Mouse (Mus musculus): ENCODE results near the gene Gnpat. TPM values are rescaled to one million over a fixed set of nuclear protein-coding genes. Genes with fewer than 3 reads are reported as not detected.

Gene Gnpat
- polyA plus RNA-seq, 1 experiment from 2014 or later: 75.2 TPM

GRCm38 (mm10) chr8:124860188-124860587, 2.6 kb upstream of the Gnpat start:
- Histone ChIP-seq H3K4me2 (ENCODE audit: low read depth, low read length) (no peak overlapping the region), H3K4me3 (ENCODE audit: low read depth, low read length) (no peak overlapping the region), H3K9ac (replicated peaks; ENCODE audit: low read depth, low read length) (no peak overlapping the region), H3K4me1 (ENCODE audit: control insufficient read depth, insufficient read depth, low read length) (peaks cover 10% of the 10 kb centered on the region), H3K9me3 (ENCODE audit: control insufficient read depth, low read length) (no peaks in the 10 kb centered on the region), H3K27me3 (ENCODE audit: control insufficient read depth, insufficient read depth, low read length) (no peaks in the 10 kb centered on the region), H3K36me3 (ENCODE audit: control insufficient read depth, insufficient read depth, low read length) (peaks cover 10% of the 10 kb centered on the region; the same call in 1 of the 2 replicates), H3K27ac (ENCODE audit: low read depth, low read length) (no peak overlapping the region)
- WGBS: 98% methylated on average over 3 of the region's 3 CpGs
- no peak for ATAC-seq (ENCODE audit: low read depth)

GRCm38 (mm10) chr8:124863163-124863677, 387 bp downstream of the Gnpat start:
- Histone ChIP-seq H3K9me3 (ENCODE audit: control insufficient read depth, low read length) (no peaks in the 10 kb centered on the region), H3K9ac (replicated peaks; ENCODE audit: low read depth, low read length) (peak overlapping the region; percentile 91), H3K27me3 (ENCODE audit: control insufficient read depth, insufficient read depth, low read length) (no peaks in the 10 kb centered on the region), H3K27ac (ENCODE audit: low read depth, low read length) (peak overlapping the region; percentile 88), H3K4me2 (ENCODE audit: low read depth, low read length) (peak overlapping the region; percentile 75), H3K4me3 (ENCODE audit: low read depth, low read length) (peak overlapping the region; percentile 92), H3K4me1 (ENCODE audit: control insufficient read depth, insufficient read depth, low read length) (peaks cover 10% of the 10 kb centered on the region), H3K36me3 (ENCODE audit: control insufficient read depth, insufficient read depth, low read length) (peaks cover 10% of the 10 kb centered on the region; the same call in 1 of the 2 replicates)
- WGBS: under 1% methylated on average over 33 of the region's 33 CpGs
- ATAC-seq (ENCODE audit: low read depth): peak; percentile 84

- H3K4me3 ChIP-seq (ENCODE audit: low read depth, low read length): peak overlapping the region; percentile 92
- H3K27me3 ChIP-seq (ENCODE audit: control insufficient read depth, insufficient read depth, low read length): no peaks in the 10 kb centered on the region
- H3K4me2 ChIP-seq (ENCODE audit: low read depth, low read length): peak overlapping the region; percentile 75
- no peak overlapping the region for H3K27ac ChIP-seq (ENCODE audit: low read depth, low read length)
- ATAC-seq (ENCODE audit: low read depth): no peak
- peak overlapping the region; percentile 91; the same call in 1 of the 2 replicates for H3K9ac ChIP-seq (replicated peaks; ENCODE audit: low read depth, low read length)
- H3K9me3 ChIP-seq (ENCODE audit: control insufficient read depth, low read length): no peaks in the 10 kb centered on the region
- peaks cover 10% of the 10 kb centered on the region; the same call in 1 of the 2 replicates for H3K36me3 ChIP-seq (ENCODE audit: control insufficient read depth, insufficient read depth, low read length)
- 21% methylated on average over 8 of the region's 8 CpGs for WGBS
- H3K4me1 ChIP-seq (ENCODE audit: control insufficient read depth, insufficient read depth, low read length): peaks cover 10% of the 10 kb centered on the region
These were observed 896 bp downstream of the Gnpat start for GRCm38 (mm10) chr8:124863729-124864128.

DNA sequence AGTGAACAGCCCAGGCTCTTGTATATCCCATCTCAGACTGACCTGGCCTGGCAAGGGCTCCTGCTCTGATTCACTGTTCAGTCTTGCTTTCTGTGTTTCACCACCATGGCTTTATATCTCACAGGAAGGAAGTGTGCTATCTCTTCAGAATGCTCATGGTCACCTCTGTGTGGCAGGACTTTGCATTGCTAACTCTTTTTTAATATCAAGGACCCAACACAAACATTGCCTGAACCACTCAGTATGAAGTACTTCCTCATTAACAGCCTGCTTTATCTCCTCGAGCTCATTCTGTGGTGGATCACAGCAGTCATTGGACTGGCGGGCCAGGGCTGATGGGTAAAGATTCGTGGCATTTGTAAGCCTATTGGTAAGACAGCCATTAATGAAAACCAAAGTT, 3.8 kb downstream of the Gnpat start:
- H3K36me3 ChIP-seq (ENCODE audit: control insufficient read depth, insufficient read depth, low read length): peaks cover 7% of the 10 kb centered on the region; the same call in 1 of the 2 replicates
- ATAC-seq (ENCODE audit: low read depth): no peak
- no peak overlapping the region for H3K4me2 ChIP-seq (ENCODE audit: low read depth, low read length)
- H3K27ac ChIP-seq (ENCODE audit: low read depth, low read length): no peak overlapping the region
- H3K27me3 ChIP-seq (ENCODE audit: control insufficient read depth, insufficient read depth, low read length): no peaks in the 10 kb centered on the region
- H3K4me1 ChIP-seq (ENCODE audit: control insufficient read depth, insufficient read depth, low read length): peaks cover 10% of the 10 kb centered on the region
- no peaks in the 10 kb centered on the region for H3K9me3 ChIP-seq (ENCODE audit: control insufficient read depth, low read length)
- WGBS: 83% methylated on average over 3 of the region's 3 CpGs
- H3K9ac ChIP-seq (replicated peaks; ENCODE audit: low read depth, low read length): no peak overlapping the region
- H3K4me3 ChIP-seq (ENCODE audit: low read depth, low read length): no peak overlapping the region

- Histone ChIP-seq H3K4me2 (ENCODE audit: low read depth, low read length) (no peak overlapping the region), H3K9me3 (ENCODE audit: control insufficient read depth, low read length) (no peaks in the 10 kb centered on the region), H3K9ac (replicated peaks; ENCODE audit: low read depth, low read length) (no peak overlapping the region), H3K27me3 (ENCODE audit: control insufficient read depth, insufficient read depth, low read length) (no peaks in the 10 kb centered on the region), H3K4me3 (ENCODE audit: low read depth, low read length) (no peak overlapping the region), H3K4me1 (ENCODE audit: control insufficient read depth, insufficient read depth, low read length) (peaks cover 10% of the 10 kb centered on the region), H3K36me3 (ENCODE audit: control insufficient read depth, insufficient read depth, low read length) (peaks cover 7% of the 10 kb centered on the region; the same call in 1 of the 2 replicates), H3K27ac (ENCODE audit: low read depth, low read length) (no peak overlapping the region)
- ATAC-seq (ENCODE audit: low read depth): no peak
- WGBS: 80% methylated on average over 2 of the region's 2 CpGs
These were observed 4.3 kb downstream of the Gnpat start for GRCm38 (mm10) chr8:124867126-124867525.

DNA sequence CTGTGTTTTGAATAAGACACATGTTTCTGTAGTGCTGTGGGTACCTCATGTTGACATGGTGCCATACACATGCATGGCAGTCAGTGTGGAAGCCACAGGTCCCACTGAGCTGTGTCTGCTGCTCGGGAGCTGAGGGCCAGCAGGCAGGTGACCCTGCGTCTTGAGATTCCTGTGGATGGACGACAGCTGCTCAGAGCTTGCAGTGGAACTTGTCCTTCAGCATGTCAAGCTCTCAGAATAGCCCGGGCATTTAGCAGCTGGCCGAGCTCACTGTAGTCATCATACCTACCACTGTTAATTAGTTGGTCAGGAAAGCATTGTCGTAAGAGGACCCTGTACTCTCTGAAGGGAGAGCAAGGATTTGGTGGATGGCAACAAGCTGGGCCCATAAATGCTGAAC, 6.9 kb downstream of the Gnpat start:
- 73% methylated on average over 6 of the region's 6 CpGs for WGBS
- Histone ChIP-seq H3K4me1 (ENCODE audit: control insufficient read depth, insufficient read depth, low read length) (no peaks in the 10 kb centered on the region), H3K9me3 (ENCODE audit: control insufficient read depth, low read length) (no peaks in the 10 kb centered on the region), H3K4me3 (ENCODE audit: low read depth, low read length) (no peak overlapping the region), H3K9ac (replicated peaks; ENCODE audit: low read depth, low read length) (no peak overlapping the region), H3K27ac (ENCODE audit: low read depth, low read length) (no peak overlapping the region), H3K4me2 (ENCODE audit: low read depth, low read length) (no peak overlapping the region), H3K27me3 (ENCODE audit: control insufficient read depth, insufficient read depth, low read length) (no peaks in the 10 kb centered on the region), H3K36me3 (ENCODE audit: control insufficient read depth, insufficient read depth, low read length) (peaks cover 20% of the 10 kb centered on the region)
- no peak for ATAC-seq (ENCODE audit: low read depth)

DNA sequence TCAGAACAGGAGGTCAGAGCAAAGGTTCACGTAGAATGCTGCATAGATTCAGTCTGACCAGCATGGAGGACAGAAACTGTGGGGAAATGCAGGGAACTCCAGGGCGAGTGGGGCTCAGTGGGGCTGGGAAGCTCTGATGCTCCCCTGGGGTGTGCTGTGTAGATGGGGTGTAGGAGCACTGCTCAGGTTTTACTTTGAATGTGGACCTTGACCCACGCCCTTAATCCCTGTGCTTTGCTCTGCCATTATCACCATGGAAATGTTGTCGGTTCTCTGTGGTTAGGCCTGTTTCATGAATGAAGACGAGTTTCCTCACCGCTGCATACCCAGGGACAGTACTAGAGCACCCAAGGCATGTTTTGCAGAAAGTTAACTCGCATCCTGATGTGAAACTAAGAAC, 8.6 kb downstream of the Gnpat start:
- no peak overlapping the region for H3K4me2 ChIP-seq (ENCODE audit: low read depth, low read length)
- no peak for ATAC-seq (ENCODE audit: low read depth)
- WGBS: 92% methylated on average over 7 of the region's 7 CpGs
- no peaks in the 10 kb centered on the region for H3K4me1 ChIP-seq (ENCODE audit: control insufficient read depth, insufficient read depth, low read length)
- H3K36me3 ChIP-seq (ENCODE audit: control insufficient read depth, insufficient read depth, low read length): peaks cover 27% of the 10 kb centered on the region
- no peak overlapping the region for H3K4me3 ChIP-seq (ENCODE audit: low read depth, low read length)
- H3K27me3 ChIP-seq (ENCODE audit: control insufficient read depth, insufficient read depth, low read length): no peaks in the 10 kb centered on the region
- H3K9ac ChIP-seq (replicated peaks; ENCODE audit: low read depth, low read length): no peak overlapping the region
- H3K9me3 ChIP-seq (ENCODE audit: control insufficient read depth, low read length): no peaks in the 10 kb centered on the region
- no peak overlapping the region for H3K27ac ChIP-seq (ENCODE audit: low read depth, low read length)

DNA sequence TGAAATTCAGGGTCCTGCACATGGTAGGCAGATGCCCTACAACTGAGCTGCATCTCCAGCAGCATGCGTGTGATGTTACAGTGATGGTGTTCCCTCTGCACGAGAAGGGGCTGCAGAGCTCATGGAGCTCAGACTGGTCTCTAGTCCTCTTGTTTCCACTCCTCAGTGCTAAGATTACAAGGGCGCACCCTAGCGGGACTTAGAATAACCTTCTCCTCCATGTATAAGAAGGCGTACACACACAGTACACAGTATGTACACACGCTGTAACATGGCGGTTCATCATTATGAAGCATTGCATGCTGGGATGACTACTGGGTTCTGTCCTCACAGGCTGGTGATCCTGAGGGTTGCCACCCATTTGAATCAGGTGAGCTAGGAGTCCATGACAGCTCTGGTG, 9.2 kb downstream of the Gnpat start:
- H3K4me2 ChIP-seq (ENCODE audit: low read depth, low read length): no peak overlapping the region
- no peak overlapping the region for H3K27ac ChIP-seq (ENCODE audit: low read depth, low read length)
- peaks cover 33% of the 10 kb centered on the region for H3K36me3 ChIP-seq (ENCODE audit: control insufficient read depth, insufficient read depth, low read length)
- H3K9ac ChIP-seq (replicated peaks; ENCODE audit: low read depth, low read length): no peak overlapping the region
- H3K4me3 ChIP-seq (ENCODE audit: low read depth, low read length): no peak overlapping the region
- no peaks in the 10 kb centered on the region for H3K4me1 ChIP-seq (ENCODE audit: control insufficient read depth, insufficient read depth, low read length)
- H3K9me3 ChIP-seq (ENCODE audit: control insufficient read depth, low read length): no peaks in the 10 kb centered on the region
- ATAC-seq (ENCODE audit: low read depth): no peak
- H3K27me3 ChIP-seq (ENCODE audit: control insufficient read depth, insufficient read depth, low read length): no peaks in the 10 kb centered on the region
- WGBS: 92% methylated on average over 7 of the region's 7 CpGs

- Histone ChIP-seq H3K36me3 (ENCODE audit: control insufficient read depth, insufficient read depth, low read length) (peaks cover 37% of the 10 kb centered on the region), H3K4me2 (ENCODE audit: low read depth, low read length) (no peak overlapping the region), H3K4me1 (ENCODE audit: control insufficient read depth, insufficient read depth, low read length) (no peaks in the 10 kb centered on the region), H3K4me3 (ENCODE audit: low read depth, low read length) (no peak overlapping the region), H3K9ac (replicated peaks; ENCODE audit: low read depth, low read length) (no peak overlapping the region), H3K27me3 (ENCODE audit: control insufficient read depth, insufficient read depth, low read length) (no peaks in the 10 kb centered on the region), H3K27ac (ENCODE audit: low read depth, low read length) (no peak overlapping the region), H3K9me3 (ENCODE audit: control insufficient read depth, low read length) (no peaks in the 10 kb centered on the region)
- no peak for ATAC-seq (ENCODE audit: low read depth)
- WGBS: 91% methylated on average over 5 of the region's 5 CpGs
These were observed 9.9 kb downstream of the Gnpat start for GRCm38 (mm10) chr8:124872690-124873089.
